ENCODE assay signal across 8 mouse cellular contexts in genomic region chr3:53465330-53465729, GRCm38 (mm10). TPM values are rescaled to one million over a fixed set of nuclear protein-coding genes. Genes with fewer than 3 reads are reported as not detected.
DNase-seq lines count a peak whose midpoint lies in the region; ATAC-seq and TF ChIP-seq lines count a peak whose summit lies in the region.
"Had no signal": no experiment of that assay in that cellular context is flagged by ENCODE, and none has a peak within 500 bp of the region (broad histone marks: within the 10 kb centered on the region; RNA-seq: fewer than 3 reads in every experiment).

No protein-coding gene starts in this region.

- no peak overlapping the region for H3K9ac ChIP-seq in lung, embryonic 15.5 days
- H3K9ac ChIP-seq in limb, embryonic 11.5 days (ENCODE audit: low read length), result no peak overlapping the region
- 0 out of 2 replicates have a peak overlapping the region, but pooled peaks have one; percentile 14 for H3K9ac ChIP-seq in stomach, embryonic 14.5 days (replicated peaks; ENCODE audit: low read depth, low read length)

- WGBS in lung, embryonic 15.5 days, result 31% methylated on average over 6 of the region's 6 CpGs
- WGBS in limb, embryonic 11.5 days, result 49% methylated on average over 6 of the region's 6 CpGs
- 43% methylated on average over 6 of the region's 6 CpGs for WGBS in stomach, embryonic 14.5 days

- H3K27ac ChIP-seq in lung, embryonic 15.5 days, result no peak overlapping the region
- no peak overlapping the region for H3K27ac ChIP-seq in embryonic fibroblast, embryonic 13.5 days (ENCODE audit: insufficient read depth, low read length)
- H3K27ac ChIP-seq in limb, embryonic 11.5 days (replicated peaks; ENCODE audit: low read depth, low read length), result no peak overlapping the region
- H3K27ac ChIP-seq in stomach, embryonic 14.5 days (ENCODE audit: low read length), result no peak overlapping the region

- no peak for TF ChIP-seq CTCF in embryonic fibroblast, embryonic 13.5 days (IDR thresholded peaks at IDR 0.05; ENCODE audit: borderline replicate concordance, insufficient read depth, low read length)

- no peak for ATAC-seq in lung, embryonic 15.5 days (ENCODE audit: borderline replicate concordance, extremely low read depth, low FRiP score, low TSS enrichment)
- no peak for ATAC-seq in limb, embryonic 11.5 days (ENCODE audit: insufficient number of reproducible peaks, low FRiP score, low TSS enrichment, low read depth)
- no peak for ATAC-seq in stomach, embryonic 14.5 days (ENCODE audit: insufficient number of reproducible peaks, insufficient read depth, low FRiP score, low read depth)
- ATAC-seq in monocyte, adult 5-6 weeks (replicated peaks; ENCODE audit: insufficient number of reproducible peaks, low FRiP score, low TSS enrichment, poor library complexity, severe bottlenecking), result no peak

- no peak for TF ChIP-seq POLR2A in embryonic fibroblast, embryonic 13.5 days (IDR thresholded peaks at IDR 0.05; ENCODE audit: low read depth, low read length)

- no peak for DNase-seq in lung, postnatal 10 days
- no peak for DNase-seq in limb, embryonic 11.5 days (ENCODE audit: low spot score)
- no peak for DNase-seq in lung, adult 18-20 months

- H3K9me3 ChIP-seq in lung, embryonic 15.5 days, result no peaks in the 10 kb centered on the region
- H3K9me3 ChIP-seq in limb, embryonic 11.5 days (ENCODE audit: control insufficient read depth, low read length), result no peaks in the 10 kb centered on the region
- no peaks in the 10 kb centered on the region for H3K9me3 ChIP-seq in stomach, embryonic 14.5 days (ENCODE audit: control insufficient read depth, low read depth, low read length)

- H3K27me3 ChIP-seq in lung, embryonic 15.5 days, result no peaks in the 10 kb centered on the region
- H3K27me3 ChIP-seq in limb, embryonic 11.5 days (ENCODE audit: control insufficient read depth, insufficient read depth, low read length), result no peaks in the 10 kb centered on the region
- no peaks in the 10 kb centered on the region for H3K27me3 ChIP-seq in stomach, embryonic 14.5 days (ENCODE audit: control insufficient read depth, insufficient read depth, low read length)

- peaks cover 40% of the 10 kb centered on the region for H3K4me1 ChIP-seq in lung, embryonic 15.5 days
- H3K4me1 ChIP-seq in embryonic fibroblast, embryonic 13.5 days (ENCODE audit: control insufficient read depth, insufficient read depth, low read length), result peaks cover 2% of the 10 kb centered on the region; the same call in 1 of the 2 replicates
- H3K4me1 ChIP-seq in limb, embryonic 11.5 days (ENCODE audit: control insufficient read depth, insufficient read depth, low read length), result 0 out of 2 replicates have a peak, but pooled peaks cover 3% of the 10 kb centered on the region
- peaks cover 22% of the 10 kb centered on the region for H3K4me1 ChIP-seq in stomach, embryonic 14.5 days (ENCODE audit: control insufficient read depth, insufficient read depth, low read length)

- H3K36me3 ChIP-seq in lung, embryonic 15.5 days, result peaks cover 14% of the 10 kb centered on the region
- no peaks in the 10 kb centered on the region for H3K36me3 ChIP-seq in limb, embryonic 11.5 days (ENCODE audit: control insufficient read depth, insufficient read depth, low read length)
- H3K36me3 ChIP-seq in stomach, embryonic 14.5 days (ENCODE audit: control insufficient read depth, insufficient read depth, low read length), result peaks cover 11% of the 10 kb centered on the region

- peak overlapping the region; percentile 58 for H3K4me2 ChIP-seq in lung, embryonic 15.5 days
- H3K4me2 ChIP-seq in limb, embryonic 11.5 days (ENCODE audit: low read depth, severe bottlenecking), result peak overlapping the region; percentile 57
- peak overlapping the region; percentile 80 for H3K4me2 ChIP-seq in stomach, embryonic 14.5 days (replicated peaks; ENCODE audit: low read depth, low read length)

- H3K4me3 ChIP-seq in lung, embryonic 15.5 days, result peak overlapping the region; percentile 97
- H3K4me3 ChIP-seq in embryonic fibroblast, embryonic 13.5 days (ENCODE audit: insufficient read depth, low read length), result peak overlapping the region; percentile 43
- peak overlapping the region; percentile 18 for H3K4me3 ChIP-seq in limb, embryonic 11.5 days (ENCODE audit: low read depth, low read length)
- H3K4me3 ChIP-seq in stomach, embryonic 14.5 days (ENCODE audit: low read depth, low read length), result peak overlapping the region; percentile 96

RNA-seq across cellular contexts. Expression of gene Proser1, which starts 1.9 kb away (rescaled TPM):
- 14.1 and 19.0 TPM in 2 replicates for polyA plus RNA-seq in lung, embryonic 15.5 days (2015; fragmentation: Nextera tagmentation; extraction: Ambion mirVana)
- 9.3 and 10.6 TPM in 2 replicates for polyA plus RNA-seq in embryonic fibroblast, embryonic 13.5 days (2011; ENCODE audit: insufficient read length, low read depth, missing spikeins)
- polyA plus RNA-seq in limb, embryonic 11.5 days (2014; fragmentation: Nextera tagmentation; extraction: Ambion mirVana), result 27.4 and 28.7 TPM in 2 replicates
- 21.7 and 22.1 TPM in 2 replicates for polyA plus RNA-seq in stomach, embryonic 14.5 days (2014; fragmentation: Nextera tagmentation; extraction: Ambion mirVana)
- 7.4 to 10.4 TPM (median 8.1 TPM) in 3 replicates for total RNA-seq in monocyte, adult 5-6 weeks (2017)

RNA-seq across cellular contexts. Expression of gene Nhlrc3, which starts 2.2 kb away (rescaled TPM):
- polyA plus RNA-seq in lung, embryonic 15.5 days (2015; fragmentation: Nextera tagmentation; extraction: Ambion mirVana), result 8.0 and 8.4 TPM in 2 replicates
- 17.0 and 19.3 TPM in 2 replicates for polyA plus RNA-seq in embryonic fibroblast, embryonic 13.5 days (2011; ENCODE audit: insufficient read length, low read depth, missing spikeins)
- polyA plus RNA-seq in limb, embryonic 11.5 days (2014; fragmentation: Nextera tagmentation; extraction: Ambion mirVana), result 7.9 and 9.8 TPM in 2 replicates
- polyA plus RNA-seq in stomach, embryonic 14.5 days (2014; fragmentation: Nextera tagmentation; extraction: Ambion mirVana), result 11.4 and 12.6 TPM in 2 replicates
- total RNA-seq in monocyte, adult 5-6 weeks (2017), result 18.1 to 22.5 TPM (median 19.7 TPM) in 3 replicates

RNA-seq across cellular contexts. Expression of gene Stoml3, which starts 23.1 kb away (rescaled TPM):
- polyA plus RNA-seq in lung, embryonic 15.5 days (2015; fragmentation: Nextera tagmentation; extraction: Ambion mirVana), result 0.14 TPM in 1 of 2 replicates, not detected in the other
- not detected in 2 replicates for polyA plus RNA-seq in embryonic fibroblast, embryonic 13.5 days (2011; ENCODE audit: insufficient read length, low read depth, missing spikeins)
- polyA plus RNA-seq in limb, embryonic 11.5 days (2014; fragmentation: Nextera tagmentation; extraction: Ambion mirVana), result not detected in 2 replicates
- 0.14 TPM in 1 of 2 replicates, not detected in the other for polyA plus RNA-seq in stomach, embryonic 14.5 days (2014; fragmentation: Nextera tagmentation; extraction: Ambion mirVana)
- total RNA-seq in monocyte, adult 5-6 weeks (2017), result 0.53 TPM in 1 of 3 replicates, not detected in the others
- polyA plus RNA-seq: large intestine, adult 2 months had no signal

Comparison
In these comparisons a context has a peak if more than half of its experiments do, and no peak if none do; other contexts are left out.
1. H3K4me3 ChIP-seq: peak in every context shown above with its lines; median percentile 97 in lung, embryonic 15.5 days; 96 in stomach, embryonic 14.5 days; 43 in embryonic fibroblast, embryonic 13.5 days; 18 in limb, embryonic 11.5 days.